Mouse (Mus musculus) heart, postnatal 0 days (tissue): Measurements from ENCODE around the gene Camsap3.

ENCODE experiments used
- CTCF ChIP-seq: IDR thresholded peaks from 2 replicates; pipeline ENCODE4 v1.5.1; 2016; ENCODE audit warnings: antibody characterized with exemption, control low read depth, low read depth
- EP300 ChIP-seq: IDR thresholded peaks from 2 replicates; pipeline ENCODE4 v1.6.1; 2016; ENCODE audit warnings: antibody characterized with exemption, low read depth

DNA sequence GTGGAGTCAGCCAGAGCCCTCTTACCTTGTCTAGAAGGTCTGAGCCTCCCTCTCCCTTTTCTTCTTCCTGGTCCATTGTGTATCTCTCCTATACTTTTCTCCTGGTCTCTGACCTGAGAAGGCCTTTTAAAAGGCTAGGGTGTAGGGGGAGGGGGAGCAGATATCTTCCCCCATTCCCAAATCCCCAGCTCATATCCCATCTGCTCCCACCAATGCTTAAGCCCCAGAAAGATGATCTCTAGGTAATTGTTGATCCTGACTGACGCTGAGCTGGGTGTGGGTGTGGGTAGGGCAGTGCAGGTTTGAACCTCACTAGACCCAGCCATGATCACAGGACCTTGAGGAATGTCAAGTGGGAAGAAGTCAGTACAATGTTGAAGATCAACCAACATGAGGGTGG is 38.4 kb downstream of the Camsap3 start, which contains the start of gene Pcp2:
- TF ChIP-seq CTCF (no peak), EP300 (no peak)
